Mouse (Mus musculus) layer of hippocampus, adult 2 months (tissue): Measurements from ENCODE around the gene Bhlhe23. TPM values are rescaled to one million over a fixed set of nuclear protein-coding genes. Genes with fewer than 3 reads are reported as not detected.

Experiments
- DNase-seq, 2 experiments: peaks; one replicate each; pipeline ENCODE4 v3.0.0; 2022; ENCODE audit warnings: low spot score in 2 of 2
- H3K27ac ChIP-seq: fragments of 200-600 bp; 2 replicates; pipeline ENCODE4 v1.8.1; 2022
- H3K4me3 ChIP-seq: fragments of 200-600 bp; 2 replicates; pipeline ENCODE4 v1.8.1; 2022; ENCODE audit warnings: mild to moderate bottlenecking
- CTCF ChIP-seq: fragments of 200-600 bp; conservative IDR thresholded peaks from 2 replicates; pipeline ENCODE4 v1.8.1; 2022; ENCODE audit warnings: antibody characterized with exemption, mild to moderate bottlenecking, moderate library complexity
- long read RNA-seq, 2 experiments: library from polyadenylated mRNA; stranded (forward); transcript quantifications; one replicate each; pipeline ENCODE4 v2.0.0; 2021; ENCODE audit warnings: borderline mapping rate in 2 of 2
- total RNA-seq, 2 experiments: library from RNA; stranded (reverse); gene quantifications; 2 replicates each; pipeline ENCODE4 v1.2.3; 2021

Bhlhe23 gene
- not detected for total RNA-seq
- long read RNA-seq, experiment 1, result 0 reads
- long read RNA-seq, experiment 2, result 0 reads

DNA sequence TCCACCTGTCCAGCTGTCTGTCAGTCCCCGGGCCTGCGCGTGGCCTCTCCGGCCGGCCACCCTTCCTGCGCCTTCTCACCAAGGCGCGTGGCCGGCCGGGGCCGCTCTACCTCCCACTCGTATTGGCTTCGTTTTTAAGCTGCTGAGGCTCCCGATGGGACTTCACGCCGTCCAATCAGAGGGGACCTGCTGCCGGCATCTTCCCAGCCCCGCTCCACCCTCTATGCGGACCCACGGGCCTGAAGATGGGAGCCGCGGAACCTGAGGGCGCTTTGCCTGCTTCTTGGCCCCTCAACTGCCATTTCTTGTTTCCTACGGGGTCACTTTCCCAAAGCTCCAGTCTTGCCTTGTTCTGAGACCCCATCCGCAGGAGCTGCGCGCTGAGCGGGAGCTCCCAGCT is at the start of gene Bhlhe23:
Gene Bhlhe23, minus strand, starts transcription at position 108 of the 400 bp plus-strand sequence.
- no peak for TF ChIP-seq CTCF
- DNase-seq, result no peak
- Histone ChIP-seq H3K27ac (no peak within 1 kb of the TSS), H3K4me3 (no peak within 1 kb of the TSS; the same call in 1 of the 2 replicates)

DNA sequence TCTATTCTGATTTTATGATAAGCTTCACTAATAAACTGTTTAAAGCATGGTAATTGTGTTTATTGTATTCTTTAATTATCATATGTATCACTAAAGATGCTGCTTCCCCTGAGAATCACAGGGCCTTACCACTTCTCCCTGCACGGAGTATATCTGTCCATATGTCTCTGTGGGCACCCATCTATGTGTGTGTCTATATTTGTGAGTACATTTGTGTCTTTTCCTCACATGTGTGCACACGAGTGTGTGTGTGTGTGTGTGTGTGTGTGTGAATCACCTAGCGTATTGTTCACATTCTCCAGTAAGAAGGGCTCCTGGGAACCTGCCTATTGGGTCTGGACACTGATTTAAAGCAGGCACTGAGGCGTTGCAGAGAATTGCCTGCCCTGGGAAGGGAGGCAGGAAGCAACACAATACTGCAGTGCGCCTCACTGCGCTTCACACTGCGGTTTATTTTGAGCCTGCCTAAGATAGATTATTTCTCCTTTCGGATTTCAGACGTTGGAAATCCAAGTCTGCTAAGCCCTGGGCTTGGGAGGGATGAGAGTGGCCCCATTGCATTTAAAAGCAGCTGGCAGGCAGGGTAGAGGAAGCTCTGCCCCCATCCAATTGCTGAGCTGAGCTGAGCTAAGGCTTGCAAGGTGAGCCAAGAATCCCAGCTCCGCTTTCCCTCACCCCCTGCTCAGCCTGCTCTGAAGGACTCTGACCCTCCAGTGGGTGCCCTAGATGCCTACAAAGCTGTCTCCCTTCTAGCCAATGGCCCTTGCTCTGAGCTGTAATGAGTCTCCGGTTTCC is 48.6 kb upstream of the Bhlhe23 start:
- TF ChIP-seq CTCF, result no peak
- H3K27ac ChIP-seq, result peak overlapping the region; percentile 86
- DNase-seq, result peak; percentile 28 to 34
- no peak overlapping the region for H3K4me3 ChIP-seq

DNA sequence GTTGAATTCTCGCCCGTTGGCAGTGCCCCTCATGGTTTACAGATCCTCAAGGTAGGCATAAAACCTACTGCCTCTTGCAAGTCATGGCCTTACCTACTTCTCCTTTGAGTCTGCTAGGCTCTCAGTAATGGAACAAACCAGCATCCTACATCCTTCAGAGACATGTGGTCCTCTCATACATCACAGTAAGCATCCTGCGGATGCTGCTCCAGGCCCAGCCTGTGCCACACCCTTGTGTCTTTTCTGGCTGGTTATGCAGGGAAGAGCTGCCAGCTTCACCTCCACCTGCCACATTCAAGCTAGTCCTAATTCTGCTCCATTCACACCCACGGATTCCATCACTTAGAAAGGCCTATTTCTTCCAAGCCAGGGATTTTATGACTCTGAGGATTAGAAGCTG is 48.0 kb upstream of the Bhlhe23 start:
- peak overlapping the region; percentile 86 for H3K27ac ChIP-seq
- no peak overlapping the region for H3K4me3 ChIP-seq
- TF ChIP-seq CTCF, result no peak
- DNase-seq, result peak in 1 of 2 experiments; percentile 47

DNA sequence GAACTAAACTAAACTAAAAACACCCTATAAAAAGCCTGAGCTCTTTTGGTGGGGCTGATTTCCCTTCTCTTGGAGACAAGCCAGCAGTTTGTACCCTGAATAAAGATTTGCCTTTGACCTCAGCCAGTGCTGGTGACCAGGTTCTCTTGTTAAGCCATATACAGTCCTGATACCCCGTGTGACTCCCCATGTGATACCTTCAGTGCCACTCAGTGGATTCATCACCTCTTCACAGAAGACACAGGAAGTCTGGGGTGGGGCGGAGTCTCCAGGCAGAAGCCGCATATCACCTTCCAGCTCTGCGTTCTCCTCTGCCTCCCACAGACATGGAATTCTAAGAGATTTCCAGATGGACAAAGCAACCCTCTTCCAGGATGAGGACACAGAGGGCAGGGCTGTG is 47.4 kb upstream of the Bhlhe23 start:
- Histone ChIP-seq H3K27ac (peak overlapping the region; percentile 86), H3K4me3 (no peak overlapping the region)
- TF ChIP-seq CTCF, result no peak
- DNase-seq, result no peak

DNA sequence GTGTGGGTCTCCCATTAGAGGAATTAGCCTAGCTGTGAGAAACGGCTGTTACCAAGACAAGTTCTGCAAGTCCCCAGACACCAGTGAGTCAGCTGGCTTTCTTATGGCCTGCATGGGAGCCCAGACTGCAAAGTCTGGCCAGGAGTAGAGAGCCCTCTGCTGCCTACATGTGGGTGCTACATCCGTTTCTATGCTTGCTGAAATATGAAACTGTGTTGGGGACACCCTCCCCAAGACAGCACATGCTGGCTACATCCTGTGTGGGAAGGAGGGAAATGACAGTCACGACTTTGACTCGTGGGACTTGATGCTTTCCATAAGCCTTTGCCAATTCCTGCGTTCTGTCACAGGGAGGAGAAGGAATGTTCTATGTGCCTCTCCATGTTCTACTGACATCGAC is 45.8 kb upstream of the Bhlhe23 start:
- Histone ChIP-seq H3K4me3 (no peak overlapping the region), H3K27ac (peak overlapping the region; percentile 86)
- peak; percentile 86 for TF ChIP-seq CTCF
- peak; percentile 67 to 82 for DNase-seq

DNA sequence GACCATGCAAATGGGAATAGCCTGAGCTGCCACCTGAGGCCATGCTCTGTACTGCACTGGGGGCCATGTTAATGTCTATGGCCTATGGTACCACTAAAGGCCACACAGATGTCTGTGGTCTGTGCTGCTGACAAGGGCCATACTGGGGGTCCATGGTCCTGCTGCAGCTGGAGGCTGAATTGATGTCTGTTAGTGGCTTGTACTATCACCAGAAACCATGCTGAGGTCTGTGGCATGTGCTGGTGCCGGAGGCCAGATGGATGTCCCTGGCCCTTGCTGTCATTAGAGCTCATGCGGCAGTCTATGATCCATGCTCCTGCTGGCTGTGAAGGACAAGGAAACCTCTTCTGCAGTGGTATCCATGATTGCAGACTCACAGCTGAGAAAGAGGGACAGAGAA is 42.8 kb upstream of the Bhlhe23 start:
- Histone ChIP-seq H3K4me3 (no peak overlapping the region), H3K27ac (no peak overlapping the region)
- TF ChIP-seq CTCF, result no peak
- DNase-seq, result no peak

DNA sequence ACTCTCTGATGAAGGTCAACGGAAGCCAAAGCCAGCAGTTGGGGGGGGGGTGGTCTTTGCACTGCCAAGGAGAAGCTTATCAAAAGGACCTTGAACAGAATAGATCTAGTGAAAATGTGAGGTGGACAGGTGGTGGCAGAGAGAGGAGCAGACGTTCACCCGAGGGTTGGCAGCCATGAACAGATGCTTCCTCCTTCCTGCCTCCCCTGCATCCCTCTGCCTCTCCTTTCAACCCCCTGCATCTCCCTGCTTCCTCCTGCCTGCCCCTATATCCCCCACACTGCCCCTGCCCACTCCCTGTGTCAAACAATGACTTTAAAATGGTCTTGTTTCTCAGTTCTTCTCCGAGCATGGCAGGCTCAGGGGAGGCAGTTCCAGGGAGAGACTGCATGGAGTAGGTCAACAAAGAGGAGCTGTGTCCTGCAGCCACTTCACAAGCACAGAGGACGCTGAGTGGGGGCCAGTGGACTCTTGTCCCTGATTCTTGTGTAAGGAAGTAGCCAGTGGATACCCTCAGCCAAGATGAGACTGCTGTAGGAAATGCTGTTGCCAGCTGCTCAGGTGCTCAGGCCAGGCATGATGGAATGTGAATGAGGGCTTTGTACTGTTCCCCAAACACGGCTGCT is 39.9 kb upstream of the Bhlhe23 start:
- DNase-seq, result peak in 1 of 2 experiments; percentile 33
- TF ChIP-seq CTCF, result no peak
- Histone ChIP-seq H3K4me3 (no peak overlapping the region), H3K27ac (peak overlapping the region; percentile 62)

DNA sequence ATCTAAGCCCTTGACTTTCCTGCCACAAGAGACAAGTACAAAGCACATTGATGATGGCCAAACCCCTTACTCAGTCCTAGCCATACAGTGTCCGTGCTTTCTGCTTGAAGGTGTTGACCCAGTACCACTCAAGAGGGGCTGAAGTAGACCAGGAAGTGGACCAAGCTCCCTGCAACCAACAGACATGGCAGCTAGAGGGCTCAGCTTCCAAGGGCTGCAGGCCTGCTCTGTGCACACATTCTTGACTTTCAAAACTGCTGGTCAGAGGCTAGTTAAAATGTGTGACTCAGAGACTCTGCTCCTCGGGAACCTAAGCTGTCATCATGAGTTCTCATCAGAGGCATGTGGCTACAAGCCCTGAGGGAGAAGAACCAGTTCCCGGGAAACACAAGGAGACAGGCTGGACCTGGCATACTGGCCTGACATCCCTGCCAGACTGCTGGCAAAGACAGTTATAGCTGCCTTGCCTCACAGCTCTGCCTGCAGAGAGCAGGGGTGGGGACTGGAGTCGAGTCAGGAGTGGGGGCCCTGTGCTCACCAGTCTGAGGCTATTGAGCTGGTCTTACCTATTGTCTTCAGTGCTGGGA is 37.4 kb upstream of the Bhlhe23 start:
- DNase-seq, result no peak
- H3K27ac ChIP-seq, result peak overlapping the region; percentile 32; the same call in 1 of the 2 replicates
- peak; percentile 60 for TF ChIP-seq CTCF
- H3K4me3 ChIP-seq, result no peak overlapping the region

DNA sequence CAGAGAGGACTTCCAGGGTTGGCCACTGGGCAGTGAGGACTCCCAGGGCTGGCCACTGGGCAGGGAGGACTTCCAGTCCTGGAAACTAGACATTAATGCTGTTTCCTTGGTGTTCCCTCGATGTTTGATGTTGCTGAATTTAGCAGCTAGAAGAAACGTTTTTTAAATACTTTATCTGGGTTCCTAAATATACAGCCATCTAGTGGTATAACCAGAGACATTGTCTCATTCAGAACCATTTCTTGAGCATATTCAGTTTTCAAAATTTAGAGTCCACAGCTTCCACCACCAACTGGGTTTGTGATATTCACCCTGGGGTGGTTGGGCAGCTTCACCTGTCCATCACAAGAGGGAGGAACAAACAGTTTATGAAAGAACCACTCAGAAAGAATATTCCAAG is 34.3 kb upstream of the Bhlhe23 start:
- no peak overlapping the region for H3K27ac ChIP-seq
- DNase-seq, result no peak
- peak; percentile 67 for TF ChIP-seq CTCF
- H3K4me3 ChIP-seq, result no peak overlapping the region

DNA sequence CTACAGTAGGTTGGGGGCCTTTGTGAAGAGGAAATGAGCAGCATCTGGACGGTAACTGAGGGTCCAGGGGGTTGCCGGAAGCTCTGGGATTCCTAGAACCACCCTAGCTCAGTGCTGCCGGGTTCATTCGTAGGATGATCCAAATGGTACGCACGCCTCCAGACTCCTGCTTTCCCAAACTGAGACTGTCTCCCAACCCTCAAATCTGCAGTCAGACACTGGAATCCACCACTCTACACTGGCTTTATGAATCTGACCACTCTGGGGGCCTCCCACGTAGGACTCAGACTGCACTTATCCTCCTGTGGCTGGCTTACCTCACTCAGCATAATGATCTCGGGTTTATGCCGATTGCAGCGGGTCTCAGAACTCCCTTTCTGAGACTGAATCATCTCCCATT is 32.8 kb upstream of the Bhlhe23 start:
- H3K4me3 ChIP-seq, result no peak overlapping the region
- H3K27ac ChIP-seq, result peak overlapping the region; percentile 64
- peak in 1 of 2 experiments; percentile 30 for DNase-seq
- TF ChIP-seq CTCF, result no peak

DNA sequence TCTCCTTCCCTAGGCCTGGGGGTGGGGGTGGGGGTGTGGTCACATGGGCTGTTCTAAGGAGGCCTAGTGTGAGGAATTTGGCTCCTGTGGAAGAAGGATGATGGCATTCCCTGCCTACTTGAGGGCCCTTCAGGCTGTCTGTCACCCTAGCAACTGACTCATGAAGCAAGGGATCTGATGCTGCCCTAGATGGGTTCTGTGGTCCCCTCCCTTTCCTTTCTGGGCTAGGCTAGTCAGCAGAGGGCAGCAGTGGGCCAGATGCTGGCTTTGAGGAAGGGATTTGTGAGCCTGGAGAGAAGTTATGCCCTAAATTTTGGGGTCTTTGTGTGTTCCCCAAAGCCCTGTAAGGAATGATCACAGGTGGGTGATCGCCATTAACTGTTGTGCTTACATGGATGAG is 29.3 kb upstream of the Bhlhe23 start:
- no peak overlapping the region for H3K4me3 ChIP-seq
- peak; percentile 88 for TF ChIP-seq CTCF
- H3K27ac ChIP-seq, result no peak overlapping the region
- peak; percentile 71 to 74 for DNase-seq

DNA sequence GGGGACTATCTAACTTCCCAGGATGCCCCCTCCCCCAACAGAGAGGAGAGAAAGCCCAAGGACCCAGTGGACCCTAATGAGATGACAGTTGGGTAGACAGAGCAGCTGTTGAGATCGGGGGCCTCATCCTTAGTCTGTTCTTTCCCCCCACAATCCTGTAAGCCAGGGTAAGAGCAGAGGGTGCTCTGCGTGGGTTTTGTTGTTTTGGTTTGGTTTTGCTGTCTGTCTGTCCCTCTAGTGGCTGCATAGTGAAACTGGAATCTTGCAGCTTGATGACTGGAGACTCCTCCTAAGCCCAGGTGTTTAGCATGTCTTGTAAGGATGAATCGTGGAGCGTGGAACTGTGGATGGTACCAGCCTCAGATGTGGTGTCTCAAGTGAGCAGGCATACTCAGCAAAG is 19.3 kb upstream of the Bhlhe23 start:
- H3K4me3 ChIP-seq, result no peak overlapping the region
- DNase-seq, result no peak
- H3K27ac ChIP-seq, result no peak overlapping the region
- TF ChIP-seq CTCF, result peak; percentile 69

DNA sequence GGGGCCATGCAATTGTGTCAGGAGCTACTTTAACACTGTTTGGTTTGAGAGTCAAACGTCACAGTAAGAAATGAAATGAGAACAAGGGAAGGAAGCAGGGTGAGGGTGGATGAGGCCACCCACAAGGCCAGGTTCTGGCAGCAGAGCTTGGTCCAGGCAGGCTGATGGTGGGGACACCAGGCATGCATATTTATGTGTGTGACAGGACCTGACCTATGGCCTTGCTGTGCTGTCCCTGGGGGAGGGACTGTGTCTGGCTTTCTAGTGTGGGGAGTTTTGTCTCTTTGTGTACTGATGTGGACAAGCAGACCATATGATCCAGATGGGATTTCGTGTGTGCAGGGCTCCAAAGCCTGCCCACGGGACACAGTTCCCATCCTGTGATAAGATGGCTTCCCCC is 18.9 kb upstream of the Bhlhe23 start:
- no peak for DNase-seq
- no peak overlapping the region for H3K27ac ChIP-seq
- no peak overlapping the region for H3K4me3 ChIP-seq
- no peak for TF ChIP-seq CTCF

DNA sequence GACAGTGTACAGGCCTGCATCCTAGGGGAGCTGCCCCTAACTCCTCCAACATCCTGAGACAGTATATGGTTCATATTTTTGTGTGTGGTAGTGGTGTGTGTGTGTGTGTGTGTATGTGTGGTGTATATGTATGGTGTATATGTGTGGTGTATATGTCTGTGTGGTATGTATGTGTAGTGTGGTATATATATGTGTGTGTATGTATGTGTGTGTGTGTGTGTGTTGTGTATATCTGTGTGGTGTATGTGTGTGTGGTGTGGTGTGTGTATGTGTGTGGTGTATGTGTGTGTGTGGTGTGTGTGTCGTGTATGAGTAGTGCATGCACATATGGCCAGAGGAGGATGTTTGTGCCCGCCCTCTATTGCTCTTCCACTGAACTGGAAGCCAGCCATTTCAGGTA is 17.7 kb upstream of the Bhlhe23 start:
- H3K27ac ChIP-seq, result no peak overlapping the region
- no peak overlapping the region for H3K4me3 ChIP-seq
- TF ChIP-seq CTCF, result no peak
- no peak for DNase-seq
